Mouse (Mus musculus): Measurements from ENCODE around the gene Tex47. TPM values are rescaled to one million over a fixed set of nuclear protein-coding genes. Genes with fewer than 3 reads are reported as not detected.

Tex47 gene
- not detected in 2 replicates for polyA plus RNA-seq (2012; rRNA removed)

GRCm38 (mm10) chr5:7303819-7304218 is at the start of gene Tex47:
Tex47 (plus strand) TSS chr5:7304119.

GRCm38 (mm10) chr5:7344145-7345010 is 40.5 kb downstream of the Tex47 start, which contains the start of gene Zfp804b:
Zfp804b (minus strand) TSS chr5:7344756.

Other genes starting within 250 kb of the Tex47 start
- gene Zfp804b, start 40.6 kb downstream of the Tex47 start, polyA plus RNA-seq (2012; rRNA removed) = 0.68 and 0.75 TPM in 2 replicates

Data from central nervous system, embryonic 18 days (tissue).